Mouse (Mus musculus): Measurements from ENCODE around the gene Amz1.

GRCm38 (mm10) chr5:140741040-140741439 is 17.1 kb downstream of the Amz1 start:
- TF ChIP-seq POLR2A (IDR thresholded peaks at IDR 0.05; ENCODE audit: control insufficient read depth, low read depth, low read length) (no peak), CTCF (IDR thresholded peaks at IDR 0.05; ENCODE audit: control insufficient read depth, insufficient read depth, insufficient replicate concordance, low read depth, low read length) (no peak)
